Mouse (Mus musculus): ENCODE measurements around the gene Batf. TPM values are rescaled to one million over a fixed set of nuclear protein-coding genes. Genes with fewer than 3 reads are reported as not detected.
"Not testable (repeated sequence)": the region's sequence is repeated elsewhere in the genome, so short reads cannot be mapped to it uniquely, and the experiment has no call there.

Batf gene
- polyA plus RNA-seq, 1 experiment from 2014 or later: 4.7 TPM

DNA sequence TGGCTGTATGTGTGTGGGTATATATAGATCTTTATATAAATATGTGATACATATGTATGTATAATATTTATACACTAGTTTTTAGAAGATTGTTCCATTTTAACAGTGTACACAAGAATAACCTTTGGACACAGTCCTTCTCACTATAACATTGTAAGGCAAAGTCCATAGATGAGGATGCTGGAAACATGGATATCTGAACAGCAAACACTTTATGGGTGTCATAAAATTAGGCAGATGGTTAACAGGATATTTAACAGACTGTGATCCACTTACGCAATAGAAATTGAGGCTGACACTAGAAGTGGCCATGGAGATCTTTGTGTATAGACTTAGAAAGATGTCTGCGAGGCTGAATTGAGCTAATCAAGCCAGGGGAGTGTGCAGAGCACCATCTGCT is 9.3 kb downstream of the Batf start:
- Histone ChIP-seq H3K27me3 (ENCODE audit: insufficient read depth, poor library complexity, severe bottlenecking) (no peaks in the 10 kb centered on the region), H3K36me3 (no peaks in the 10 kb centered on the region), H3K4me1 (peaks cover 12% of the 10 kb centered on the region), H3K27ac (no peak overlapping the region), H3K9me3 (no peaks in the 10 kb centered on the region), H3K4me3 (no peak overlapping the region)
- DNase-seq (ENCODE audit: low spot score): no peak
- 83% methylated on average over 2 of the region's 2 CpGs for WGBS

DNA sequence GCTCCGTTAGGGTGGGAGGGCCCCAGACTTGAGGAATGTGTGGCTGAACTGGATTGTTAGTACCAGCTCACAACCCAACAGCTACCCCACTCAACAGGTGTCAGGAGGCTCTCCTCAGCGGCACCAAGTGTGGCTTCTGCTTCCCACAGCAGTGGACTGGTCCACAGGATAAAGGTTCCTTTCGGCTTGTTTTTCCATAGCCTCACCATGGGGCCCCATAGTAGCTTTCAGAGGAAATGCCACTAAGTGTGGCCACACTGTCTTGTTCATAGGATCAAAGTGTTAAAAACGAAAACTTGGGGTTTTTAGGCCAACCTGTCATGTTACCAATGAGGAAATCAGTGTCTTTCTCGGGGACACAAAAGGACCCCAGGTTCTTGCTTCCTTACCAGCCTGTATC is 10.0 kb downstream of the Batf start:
- H3K9me3 ChIP-seq: no peaks in the 10 kb centered on the region
- no peak overlapping the region for H3K4me3 ChIP-seq
- peak; percentile 58 for DNase-seq (ENCODE audit: low spot score)
- 78% methylated on average over 5 of the region's 5 CpGs for WGBS
- H3K27me3 ChIP-seq (ENCODE audit: insufficient read depth, poor library complexity, severe bottlenecking): no peaks in the 10 kb centered on the region
- peaks cover 9% of the 10 kb centered on the region for H3K4me1 ChIP-seq
- no peak overlapping the region for H3K27ac ChIP-seq
- H3K36me3 ChIP-seq: no peaks in the 10 kb centered on the region

DNA sequence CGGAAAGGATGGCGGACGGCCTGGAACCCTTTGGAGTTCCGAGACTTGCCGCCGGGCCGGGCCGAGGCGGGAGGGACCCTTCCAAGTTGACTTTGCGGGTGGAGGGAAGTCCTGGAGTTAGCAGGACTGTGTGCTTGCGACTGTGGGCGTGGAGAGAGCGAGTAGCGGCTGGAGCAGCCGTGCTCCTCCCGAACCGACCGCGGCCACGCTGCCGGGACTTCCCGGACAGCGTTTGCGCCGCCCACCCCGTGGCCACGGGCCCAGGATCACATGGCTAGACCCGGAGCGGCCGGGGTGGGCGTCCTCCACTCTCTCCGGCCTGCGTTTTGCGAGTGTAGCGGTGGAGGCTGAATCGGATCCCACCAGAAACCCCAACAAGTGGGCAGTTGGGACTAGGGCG is 11.7 kb downstream of the Batf start:
- Histone ChIP-seq H3K4me3 (peak overlapping the region; percentile 43), H3K27ac (peak overlapping the region; percentile 59)
- H3K27me3 ChIP-seq (ENCODE audit: insufficient read depth, poor library complexity, severe bottlenecking); DNase-seq (ENCODE audit: low spot score); H3K4me1 ChIP-seq; H3K9me3 ChIP-seq; H3K36me3 ChIP-seq: not testable (repeated sequence)
- 31% methylated on average over 15 of the region's 37 CpGs for WGBS

- H3K27me3 ChIP-seq (ENCODE audit: insufficient read depth, poor library complexity, severe bottlenecking): no peaks in the 10 kb centered on the region
- WGBS: 71% methylated on average over 6 of the region's 6 CpGs
- peaks cover 14% of the 10 kb centered on the region for H3K4me1 ChIP-seq
- no peak overlapping the region for H3K27ac ChIP-seq
- H3K9me3 ChIP-seq: no peaks in the 10 kb centered on the region
- H3K4me3 ChIP-seq: no peak overlapping the region
- H3K36me3 ChIP-seq: no peaks in the 10 kb centered on the region
- peak; percentile 46 for DNase-seq (ENCODE audit: low spot score)
Measured at GRCm38 (mm10) chr12:85700191-85700841, 13.8 kb downstream of the Batf start.

DNA sequence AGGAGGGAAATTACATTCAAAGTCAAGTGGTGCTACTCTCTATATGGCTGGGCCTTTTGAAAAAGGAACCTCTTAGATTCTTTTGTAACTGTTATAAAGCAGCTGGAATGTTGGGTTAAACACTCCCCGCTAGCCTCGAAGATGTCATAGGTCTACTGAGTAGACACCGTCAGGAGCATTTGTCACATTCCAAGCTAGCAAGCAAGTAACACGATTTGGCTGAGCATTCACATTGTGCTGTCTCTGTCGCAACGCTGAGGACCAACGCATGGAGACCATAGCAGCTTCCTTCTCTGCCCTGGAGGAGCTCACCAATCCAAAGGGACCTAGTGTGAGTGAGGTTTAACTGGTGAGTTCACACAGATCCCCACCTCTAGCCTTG is 14.4 kb downstream of the Batf start:
- no peaks in the 10 kb centered on the region for H3K27me3 ChIP-seq (ENCODE audit: insufficient read depth, poor library complexity, severe bottlenecking)
- no peaks in the 10 kb centered on the region for H3K9me3 ChIP-seq
- no peak overlapping the region for H3K4me3 ChIP-seq
- H3K36me3 ChIP-seq: no peaks in the 10 kb centered on the region
- DNase-seq (ENCODE audit: low spot score): peak; percentile 16
- 83% methylated on average over 7 of the region's 7 CpGs for WGBS
- H3K4me1 ChIP-seq: peaks cover 19% of the 10 kb centered on the region
- no peak overlapping the region for H3K27ac ChIP-seq

DNA sequence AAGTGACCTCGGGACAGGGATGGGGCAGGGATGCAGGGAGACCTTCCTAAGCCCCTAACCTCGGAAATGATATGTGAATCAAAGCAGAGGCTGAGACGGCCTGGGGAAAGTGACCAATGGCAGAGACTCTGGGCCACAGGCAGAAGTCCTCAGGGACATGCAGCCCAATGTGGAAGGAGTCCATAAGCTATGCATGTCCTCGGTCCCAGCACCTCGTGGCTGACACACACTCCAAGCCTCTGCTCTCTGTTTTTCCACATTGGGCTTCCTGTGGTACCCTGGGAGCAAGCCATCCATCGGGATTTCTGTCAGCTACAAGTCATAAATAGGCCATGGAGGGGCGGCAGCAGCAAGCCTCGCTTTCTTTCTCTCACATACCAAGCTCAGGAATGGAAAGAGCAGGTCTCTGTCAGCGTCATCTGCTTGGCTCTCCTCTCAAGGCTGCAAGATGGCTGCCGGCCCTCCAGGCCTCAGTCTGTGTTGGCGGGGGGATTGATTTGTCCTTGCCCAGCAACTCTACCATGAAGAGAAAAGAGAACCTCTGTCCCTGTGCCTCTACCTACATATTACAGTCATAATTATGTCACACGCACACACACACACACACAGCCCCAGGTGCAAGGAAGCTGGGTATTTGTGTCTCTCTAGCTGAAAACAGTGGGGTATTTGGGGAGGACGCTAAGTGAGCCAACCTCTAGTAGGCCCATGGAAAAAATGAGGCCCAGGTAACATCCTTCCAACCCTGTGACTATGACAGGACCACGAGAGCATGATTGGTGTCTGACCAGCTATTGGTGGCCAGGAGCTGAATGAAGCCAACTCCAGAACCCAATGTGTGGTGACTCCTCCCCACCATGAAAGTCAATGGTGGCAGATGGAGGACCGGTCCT is 15.9 kb downstream of the Batf start:
- H3K9me3 ChIP-seq: no peaks in the 10 kb centered on the region
- H3K4me3 ChIP-seq: no peak overlapping the region
- H3K27me3 ChIP-seq (ENCODE audit: insufficient read depth, poor library complexity, severe bottlenecking): 0 out of 2 replicates have a peak, but pooled peaks cover under 1% of the 10 kb centered on the region
- peaks cover 28% of the 10 kb centered on the region for H3K4me1 ChIP-seq
- 76% methylated on average over 15 of the region's 15 CpGs for WGBS
- peak; percentile 68 for DNase-seq (ENCODE audit: low spot score)
- no peaks in the 10 kb centered on the region for H3K36me3 ChIP-seq
- no peak overlapping the region; the same call in 1 of the 2 replicates for H3K27ac ChIP-seq

DNA sequence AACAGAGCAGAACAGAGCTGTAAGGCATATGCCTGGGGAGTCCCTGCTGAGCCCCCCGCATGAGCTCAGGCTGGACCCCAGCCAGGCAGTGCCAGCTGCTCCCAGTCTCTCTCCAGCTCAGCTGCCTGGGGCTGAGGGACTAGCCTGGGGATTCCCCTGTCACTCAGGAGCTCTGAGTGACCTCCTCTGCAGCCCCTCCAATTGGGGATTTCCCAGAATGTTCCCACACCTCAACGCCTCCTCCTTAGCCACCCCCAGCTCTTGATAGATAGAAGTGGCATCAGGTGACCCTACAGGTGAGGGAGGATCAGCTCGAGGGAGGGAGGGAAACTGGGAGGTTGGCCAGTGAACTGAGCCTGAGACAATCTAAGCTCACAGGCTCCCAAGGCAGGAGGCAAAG is 17.0 kb downstream of the Batf start:
- Histone ChIP-seq H3K27me3 (ENCODE audit: insufficient read depth, poor library complexity, severe bottlenecking) (peaks cover 8% of the 10 kb centered on the region; the same call in 1 of the 2 replicates), H3K27ac (no peak overlapping the region), H3K4me1 (peaks cover 24% of the 10 kb centered on the region), H3K4me3 (no peak overlapping the region), H3K9me3 (no peaks in the 10 kb centered on the region), H3K36me3 (no peaks in the 10 kb centered on the region)
- WGBS: 63% methylated on average over 3 of the region's 3 CpGs
- DNase-seq (ENCODE audit: low spot score): peak; percentile 76

- H3K27me3 ChIP-seq (ENCODE audit: insufficient read depth, poor library complexity, severe bottlenecking): peaks cover 11% of the 10 kb centered on the region; the same call in 1 of the 2 replicates
- no peaks in the 10 kb centered on the region for H3K9me3 ChIP-seq
- peak overlapping the region; percentile 89 for H3K27ac ChIP-seq
- H3K4me3 ChIP-seq: no peak overlapping the region
- peaks cover 24% of the 10 kb centered on the region for H3K4me1 ChIP-seq
- WGBS: 72% methylated on average over 7 of the region's 7 CpGs
- H3K36me3 ChIP-seq: no peaks in the 10 kb centered on the region
- DNase-seq (ENCODE audit: low spot score): peak; percentile 74
Measured at GRCm38 (mm10) chr12:85704566-85704965, 18.1 kb downstream of the Batf start.

- Histone ChIP-seq H3K36me3 (no peaks in the 10 kb centered on the region), H3K4me1 (peaks cover 24% of the 10 kb centered on the region), H3K27me3 (ENCODE audit: insufficient read depth, poor library complexity, severe bottlenecking) (peaks cover 11% of the 10 kb centered on the region; the same call in 1 of the 2 replicates), H3K27ac (peak overlapping the region; percentile 89), H3K4me3 (peak overlapping the region; percentile 62), H3K9me3 (no peaks in the 10 kb centered on the region)
- 7% methylated on average over 20 of the region's 20 CpGs for WGBS
- DNase-seq (ENCODE audit: low spot score): peak; percentile 92
Measured at GRCm38 (mm10) chr12:85705002-85705830, 18.7 kb downstream of the Batf start.

DNA sequence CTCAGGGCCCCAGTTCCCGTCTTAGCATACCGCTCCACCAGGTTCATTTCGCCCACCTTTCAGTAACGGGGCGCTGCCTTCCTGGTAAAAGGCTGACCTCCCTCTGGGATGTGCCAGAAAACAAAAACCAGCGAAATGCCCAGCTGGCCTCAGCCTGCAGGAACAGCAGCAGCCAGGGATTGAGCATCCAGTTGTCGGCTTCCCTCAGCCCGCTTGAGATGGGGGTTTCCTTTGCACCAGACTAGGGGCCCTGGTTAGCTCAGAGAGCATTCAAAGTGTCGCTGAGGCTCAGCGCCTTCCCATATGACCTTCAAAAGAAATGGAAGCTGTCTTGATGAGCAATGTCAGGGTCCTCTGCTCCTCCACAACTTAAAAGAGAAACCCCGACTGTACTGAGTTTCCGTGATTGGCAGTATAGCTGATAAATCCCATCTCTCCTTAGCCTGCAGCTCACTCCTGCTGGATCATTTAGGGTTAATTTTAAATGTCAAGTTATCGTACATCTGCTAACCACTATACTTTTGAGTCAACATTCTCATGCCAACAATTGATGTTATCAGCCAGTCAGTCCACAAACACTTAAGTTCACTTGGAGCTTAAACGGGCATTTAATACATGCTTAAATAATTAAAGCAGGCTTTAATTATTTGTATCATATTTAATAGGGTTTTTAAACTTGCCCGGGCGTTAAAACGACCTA is 19.5 kb downstream of the Batf start:
- Histone ChIP-seq H3K4me3 (peak overlapping the region; percentile 62), H3K4me1 (peaks cover 24% of the 10 kb centered on the region), H3K36me3 (no peaks in the 10 kb centered on the region), H3K9me3 (no peaks in the 10 kb centered on the region), H3K27ac (peak overlapping the region; percentile 89), H3K27me3 (ENCODE audit: insufficient read depth, poor library complexity, severe bottlenecking) (peaks cover 11% of the 10 kb centered on the region; the same call in 1 of the 2 replicates)
- no peak for DNase-seq (ENCODE audit: low spot score)
- 20% methylated on average over 17 of the region's 17 CpGs for WGBS

- no peaks in the 10 kb centered on the region for H3K36me3 ChIP-seq
- no peak overlapping the region for H3K4me3 ChIP-seq
- H3K4me1 ChIP-seq: peaks cover 24% of the 10 kb centered on the region
- no peak for DNase-seq (ENCODE audit: low spot score)
- 74% methylated on average over 4 of the region's 4 CpGs for WGBS
- H3K9me3 ChIP-seq: no peaks in the 10 kb centered on the region
- H3K27ac ChIP-seq: no peak overlapping the region
- H3K27me3 ChIP-seq (ENCODE audit: insufficient read depth, poor library complexity, severe bottlenecking): peaks cover 11% of the 10 kb centered on the region; the same call in 1 of the 2 replicates
Measured at GRCm38 (mm10) chr12:85706906-85707305, 20.4 kb downstream of the Batf start.

DNA sequence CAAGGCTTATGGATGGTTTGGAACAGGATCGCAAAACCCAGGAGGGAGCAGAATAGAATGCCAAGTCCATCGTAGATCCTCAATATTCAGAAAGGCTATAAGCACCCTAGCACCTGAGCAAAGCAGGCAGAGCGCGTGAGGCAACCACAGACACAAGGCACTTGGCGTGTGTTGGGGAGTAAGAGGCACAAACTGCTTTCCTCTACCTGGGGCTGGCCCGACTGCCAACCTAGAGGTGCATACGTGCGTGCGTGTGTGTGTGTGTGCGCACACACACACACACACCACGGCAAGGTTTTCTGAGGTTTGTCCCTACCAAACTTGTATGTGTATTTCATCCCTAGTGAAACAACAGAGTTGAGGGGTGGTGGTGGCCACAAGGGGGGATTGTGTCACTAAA is 20.9 kb downstream of the Batf start:
- Histone ChIP-seq H3K27me3 (ENCODE audit: insufficient read depth, poor library complexity, severe bottlenecking) (peaks cover 11% of the 10 kb centered on the region; the same call in 1 of the 2 replicates), H3K27ac (no peak overlapping the region), H3K4me1 (peaks cover 24% of the 10 kb centered on the region), H3K36me3 (no peaks in the 10 kb centered on the region), H3K4me3 (no peak overlapping the region), H3K9me3 (no peaks in the 10 kb centered on the region)
- WGBS: 88% methylated on average over 11 of the region's 11 CpGs
- DNase-seq (ENCODE audit: low spot score): peak; percentile 35

Data from heart, embryonic 10.5 days (tissue).